Mouse (Mus musculus) megakaryocyte, embryonic 14.5 days (primary cell): Measurements from ENCODE around the gene Vmn1r219.

Experiments
- FLI1 ChIP-seq: IDR thresholded peaks from 2 replicates; pipeline ENCODE4 v1.6.1; 2012; ENCODE audit warnings: low read length, inconsistent platforms, mixed read lengths
- GATA1 ChIP-seq: IDR thresholded peaks from 3 replicates; pipeline ENCODE4 v1.6.1; 2012; ENCODE audit warnings: mixed read lengths, low read length, inconsistent platforms, borderline replicate concordance

DNA sequence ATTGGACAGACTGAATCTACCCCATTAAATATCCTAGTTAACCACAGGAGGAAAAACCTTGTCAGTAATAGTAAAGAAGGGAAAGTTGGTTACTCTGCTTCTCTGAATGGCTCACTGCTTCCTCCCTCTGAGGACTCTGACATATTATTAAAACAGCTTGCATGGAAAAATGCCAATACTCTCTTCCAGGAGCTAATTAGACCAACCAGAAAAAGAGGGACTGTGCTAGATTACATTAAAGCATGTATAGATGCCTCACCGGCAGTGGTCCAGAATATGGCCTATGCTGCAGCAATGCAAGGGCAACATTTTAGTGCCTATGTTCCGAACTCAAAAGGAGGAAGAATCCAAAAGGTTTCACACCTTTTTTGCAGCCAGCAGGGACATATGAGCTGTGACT lies 20.2 kb upstream of the Vmn1r219 start:
- no peak for TF ChIP-seq GATA1
- TF ChIP-seq FLI1 = no peak
